In genomic region chr8:11324801-11325395, GRCm38 (mm10) we compare ENCODE assay signal across 17 mouse cellular contexts. TPM values are rescaled to one million over a fixed set of nuclear protein-coding genes. Genes with fewer than 3 reads are reported as not detected.
DNase-seq lines count a peak whose midpoint lies in the region; ATAC-seq lines count a peak whose summit lies in the region.
"Had no signal": no experiment of that assay in that cellular context is flagged by ENCODE, and none has a peak within 500 bp of the region (broad histone marks: within the 10 kb centered on the region; RNA-seq: fewer than 3 reads in every experiment).

No protein-coding gene starts in this region.

- H3K4me2 ChIP-seq in hindbrain, embryonic 14.5 days (replicated peaks), result no peak overlapping the region
- H3K4me2 ChIP-seq: forebrain, embryonic 12.5 days; midbrain, embryonic 15.5 days; neural tube, embryonic 13.5 days had no signal

- peaks cover 23% of the 10 kb centered on the region for H3K4me1 ChIP-seq in hindbrain, embryonic 10.5 days (replicated peaks)
- no peaks in the 10 kb centered on the region for H3K4me1 ChIP-seq in hindbrain, embryonic 14.5 days (replicated peaks; ENCODE audit: control insufficient read depth, insufficient read depth, low read length)
- peaks cover 29% of the 10 kb centered on the region for H3K4me1 ChIP-seq in embryonic facial prominence, embryonic 10.5 days
- H3K4me1 ChIP-seq: forebrain, embryonic 12.5 days; midbrain, embryonic 15.5 days had no signal

- H3K4me3 ChIP-seq in hindbrain, embryonic 10.5 days, result no peak overlapping the region
- no peak overlapping the region for H3K4me3 ChIP-seq in hindbrain, embryonic 14.5 days (replicated peaks; ENCODE audit: low read length)
- no peak overlapping the region for H3K4me3 ChIP-seq in embryonic facial prominence, embryonic 10.5 days
- H3K4me3 ChIP-seq: forebrain, embryonic 12.5 days; midbrain, embryonic 15.5 days; neural tube, embryonic 13.5 days had no signal

- WGBS in hindbrain, embryonic 10.5 days, result 85% methylated on average over 6 of the region's 6 CpGs
- 77% methylated on average over 6 of the region's 6 CpGs for WGBS in hindbrain, embryonic 14.5 days
- WGBS in embryonic facial prominence, embryonic 10.5 days, result 84% methylated on average over 6 of the region's 6 CpGs

- no peaks in the 10 kb centered on the region for H3K9me3 ChIP-seq in hindbrain, embryonic 10.5 days
- no peaks in the 10 kb centered on the region for H3K9me3 ChIP-seq in hindbrain, embryonic 14.5 days (ENCODE audit: control insufficient read depth, low read length)
- no peaks in the 10 kb centered on the region for H3K9me3 ChIP-seq in embryonic facial prominence, embryonic 10.5 days
- H3K9me3 ChIP-seq: forebrain, embryonic 12.5 days; midbrain, embryonic 15.5 days; neural tube, embryonic 13.5 days had no signal

- H3K9ac ChIP-seq in hindbrain, embryonic 14.5 days, result no peak overlapping the region
- H3K9ac ChIP-seq: forebrain, embryonic 12.5 days; midbrain, embryonic 15.5 days; neural tube, embryonic 13.5 days had no signal

- DNase-seq in hindbrain, embryonic 10.5 days (ENCODE audit: low spot score), result no peak
- DNase-seq in hindbrain, embryonic 14.5 days (ENCODE audit: low spot score), result no peak
- no peak for DNase-seq in embryonic facial prominence, embryonic 10.5 days (ENCODE audit: low spot score)
- peak; percentile 55 for DNase-seq in heart, postnatal 4 days
- peak; percentile 70 to 77 for DNase-seq in kidney, postnatal 36 days
- no peak for DNase-seq in thymus, postnatal 14 days
- no peak for DNase-seq in layer of hippocampus, postnatal 25 days (ENCODE audit: extremely low spot score in 1 of 2, low spot score in 1 of 2)
- DNase-seq: adrenal gland, postnatal 14 days; cerebellum, adult 2 months; gastrocnemius, postnatal 25 days; liver; right cerebral cortex, adult 18-20 months; thymus, postnatal 4 days had no signal

- ATAC-seq in hindbrain, embryonic 14.5 days (ENCODE audit: low FRiP score), result no peak
- ATAC-seq: midbrain, embryonic 15.5 days had no signal

- H3K36me3 ChIP-seq in hindbrain, embryonic 10.5 days, result no peaks in the 10 kb centered on the region
- H3K36me3 ChIP-seq in hindbrain, embryonic 14.5 days (replicated peaks; ENCODE audit: control insufficient read depth, insufficient read depth), result no peaks in the 10 kb centered on the region
- peaks cover 28% of the 10 kb centered on the region for H3K36me3 ChIP-seq in embryonic facial prominence, embryonic 10.5 days (replicated peaks)
- H3K36me3 ChIP-seq: forebrain, embryonic 12.5 days; midbrain, embryonic 15.5 days; neural tube, embryonic 13.5 days had no signal

- no peaks in the 10 kb centered on the region for H3K27me3 ChIP-seq in hindbrain, embryonic 10.5 days (ENCODE audit: insufficient read depth, poor library complexity, severe bottlenecking)
- no peaks in the 10 kb centered on the region for H3K27me3 ChIP-seq in hindbrain, embryonic 14.5 days (ENCODE audit: control insufficient read depth, insufficient read depth, low read length)
- no peaks in the 10 kb centered on the region for H3K27me3 ChIP-seq in embryonic facial prominence, embryonic 10.5 days (replicated peaks; ENCODE audit: low read depth, poor library complexity, severe bottlenecking)
- H3K27me3 ChIP-seq: forebrain, embryonic 12.5 days; midbrain, embryonic 15.5 days; neural tube, embryonic 13.5 days had no signal

- H3K27ac ChIP-seq in hindbrain, embryonic 10.5 days, result 0 out of 2 replicates have a peak overlapping the region, but pooled peaks have one; percentile 6
- H3K27ac ChIP-seq in hindbrain, embryonic 14.5 days, result no peak overlapping the region
- peak overlapping the region; percentile 35; the same call in 1 of the 2 replicates for H3K27ac ChIP-seq in embryonic facial prominence, embryonic 10.5 days (replicated peaks)
- H3K27ac ChIP-seq: forebrain, embryonic 12.5 days; macrophage; midbrain, embryonic 15.5 days; neural tube, embryonic 13.5 days had no signal

RNA-seq across cellular contexts. Expression of gene Col4a1, which starts 12.3 kb away (rescaled TPM):
- polyA plus RNA-seq in hindbrain, embryonic 10.5 days (2016; fragmentation: Nextera tagmentation; extraction: Ambion mirVana), result 122 and 123 TPM in 2 replicates
- 121 and 135 TPM in 2 replicates for polyA plus RNA-seq in hindbrain, embryonic 14.5 days (2014; fragmentation: Nextera tagmentation; extraction: Ambion mirVana)
- polyA plus RNA-seq in embryonic facial prominence, embryonic 10.5 days (2016; fragmentation: Nextera tagmentation; extraction: Ambion mirVana), result 128 and 138 TPM in 2 replicates
- total RNA-seq in heart, postnatal 4 days (2021), result 1,000 to 10,000 TPM; 1,026 to 1,084 TPM
- 10 to 100 TPM; 46.0 to 60.0 TPM for total RNA-seq in layer of hippocampus, postnatal 25 days (2021)

RNA-seq across cellular contexts. Expression of gene Col4a2, which starts 12.3 kb away (rescaled TPM):
- 51.1 and 52.9 TPM in 2 replicates for polyA plus RNA-seq in hindbrain, embryonic 10.5 days (2016; fragmentation: Nextera tagmentation; extraction: Ambion mirVana)
- 41.6 and 46.4 TPM in 2 replicates for polyA plus RNA-seq in hindbrain, embryonic 14.5 days (2014; fragmentation: Nextera tagmentation; extraction: Ambion mirVana)
- 51.8 and 54.7 TPM in 2 replicates for polyA plus RNA-seq in embryonic facial prominence, embryonic 10.5 days (2016; fragmentation: Nextera tagmentation; extraction: Ambion mirVana)
- 100 to 1,000 TPM; 558 to 588 TPM for total RNA-seq in heart, postnatal 4 days (2021)
- total RNA-seq in layer of hippocampus, postnatal 25 days (2021), result 10 to 100 TPM; 45.6 to 61.2 TPM

Comparison
In these comparisons a context has a peak if more than half of its experiments do, and no peak if none do; other contexts are left out.
1. DNase-seq: peak in heart, postnatal 4 days (single experiment) and kidney, postnatal 36 days (2 of 2); none in hindbrain, embryonic 10.5 days (single experiment), hindbrain, embryonic 14.5 days (single experiment), embryonic facial prominence, embryonic 10.5 days (single experiment), thymus, postnatal 14 days (single experiment) and layer of hippocampus, postnatal 25 days (0 of 2).